Mouse (Mus musculus) CD4-positive, CD25-positive, alpha-beta regulatory T cell (primary cell): ENCODE data around the gene Gm14418. TPM values are rescaled to one million over a fixed set of nuclear protein-coding genes. Genes with fewer than 3 reads are reported as not detected.

Source experiments
- polyA plus RNA-seq: library from polyadenylated mRNA; unstranded; fragments of 100-300 nt; shearing (Covaris generic); gene quantifications from one replicate; pipeline ENCODE4 v1.2.1, GENCODE M21; 2017

Gm14418 gene
- 1.0 TPM for polyA plus RNA-seq

GRCm38 (mm10) chr2:177398096-177398495 lies at the start of gene Gm14418:
Gene Gm14418 (minus strand): TSS chr2:177398320.

Other genes with a start within 250 kb of the Gm14418 start
- 7.6 TPM for gene Gm14410, start 191.9 kb downstream of the Gm14418 start, polyA plus RNA-seq
- not detected for gene Gm14409, start 131.3 kb downstream of the Gm14418 start, polyA plus RNA-seq
- 0.14 TPM for gene Gm14412, start 74.0 kb downstream of the Gm14418 start, polyA plus RNA-seq
- 9.2 TPM for gene Zfp970, start 66.4 kb upstream of the Gm14418 start, polyA plus RNA-seq
- 0.74 TPM for gene Gm14403, start 99.9 kb upstream of the Gm14418 start, polyA plus RNA-seq
- gene Gm14406, start 179.9 kb upstream of the Gm14418 start, polyA plus RNA-seq: not detected